Mouse (Mus musculus) forebrain, embryonic 11.5 days (tissue): ENCODE data around the gene Slc25a42. TPM values are rescaled to one million over a fixed set of nuclear protein-coding genes. Genes with fewer than 3 reads are reported as not detected.

Source experiments
- ATAC-seq: fragments of 200-750 bp; cut with Nextera tagmentation; replicated peaks from 2 replicates; pipeline ENCODE4 v1.8.0; 2017; ENCODE audit warnings: moderate TSS enrichment; ENCODE audit not compliant: low FRiP score
- DNase-seq: peaks from one replicate; pipeline ENCODE4 v3.0.0-alpha.2; 2017; ENCODE audit warnings: low spot score
- H3K27ac ChIP-seq: fragments of 300-500 bp; sonication (generic); 2 replicates; pipeline ENCODE4 v1.5.1; 2014; ENCODE audit warnings: low read depth, low read length
- H3K27me3 ChIP-seq: fragments of 300-500 bp; sonication (generic); 2 replicates; pipeline ENCODE4 v1.6.1; 2014; ENCODE audit warnings: mild to moderate bottlenecking, low read length, mixed read lengths; ENCODE audit not compliant: control insufficient read depth, insufficient read depth
- H3K36me3 ChIP-seq: fragments of 300-500 bp; sonication (generic); 2 replicates; pipeline ENCODE4 v1.6.1; 2014; ENCODE audit warnings: mild to moderate bottlenecking, low read length, moderate library complexity, mixed read lengths; ENCODE audit not compliant: control insufficient read depth, insufficient read depth
- H3K4me1 ChIP-seq: fragments of 300-500 bp; sonication (generic); replicated peaks from 2 replicates; pipeline ENCODE4 v1.6.1; 2014; ENCODE audit warnings: low read length, mixed read lengths; ENCODE audit not compliant: control insufficient read depth, insufficient read depth
- H3K4me2 ChIP-seq: fragments of 300-500 bp; sonication (generic); 2 replicates; pipeline ENCODE4 v1.6.1; 2014; ENCODE audit warnings: low read depth, mild to moderate bottlenecking, low read length, moderate library complexity, mixed read lengths; ENCODE audit not compliant: severe bottlenecking
- H3K4me3 ChIP-seq: fragments of 300-500 bp; sonication (generic); 2 replicates; pipeline ENCODE4 v1.5.1; 2014; ENCODE audit warnings: low read depth, low read length
- H3K9ac ChIP-seq: fragments of 300-500 bp; sonication (generic); 2 replicates; pipeline ENCODE4 v1.6.1; 2014; ENCODE audit warnings: low read length
- H3K9me3 ChIP-seq: fragments of 300-500 bp; sonication (generic); 2 replicates; pipeline ENCODE4 v1.6.1; 2016; ENCODE audit warnings: low read length, mixed read lengths; ENCODE audit not compliant: control insufficient read depth
- WGBS: fragments of 180-500 bp; shearing (Covaris S2); extraction: QIAGEN DNeasy Blood & Tissue Kit; methylation state at CpG from one replicate; pipeline ENCODE4 v1.1.7; 2014; 5-methylcytosine and 5-hydroxymethylcytosine counted together
- polyA plus RNA-seq: library from polyadenylated mRNA; unstranded; fragments of >200 nt; fragmentation: Nextera tagmentation; extraction: Ambion mirVana; gene quantifications from 2 replicates; pipeline ENCODE4 v1.2.1, GENCODE M21; 2014

Slc25a42 gene
- polyA plus RNA-seq, 1 experiment from 2014 or later: 1.9 TPM

- H3K4me2 ChIP-seq: peak within 1 kb of the TSS; percentile 58
- no peaks in the 10 kb centered on the region for H3K9me3 ChIP-seq
- no peaks in the 10 kb centered on the region for H3K27me3 ChIP-seq
- H3K4me1 ChIP-seq: 0 out of 2 replicates have a peak, but pooled peaks cover 5% of the 10 kb centered on the region
- WGBS: 2% methylated on average over 27 of the region's 27 CpGs
- ATAC-seq (peak; percentile 93), DNase-seq (peak; percentile 91)
- no peak within 1 kb of the TSS for H3K27ac ChIP-seq
- no peaks in the 10 kb centered on the region; the same call in 1 of the 2 replicates for H3K36me3 ChIP-seq
- H3K4me3 ChIP-seq: peak within 1 kb of the TSS; percentile 49
- peak within 1 kb of the TSS; percentile 68 for H3K9ac ChIP-seq
Measured at GRCm38 (mm10) chr8:70172043-70172681, 39.9 kb downstream of the Slc25a42 start, which contains the start of gene Tmem161a. Gene Tmem161a, plus strand, starts transcription at chr8:70172356.

DNA sequence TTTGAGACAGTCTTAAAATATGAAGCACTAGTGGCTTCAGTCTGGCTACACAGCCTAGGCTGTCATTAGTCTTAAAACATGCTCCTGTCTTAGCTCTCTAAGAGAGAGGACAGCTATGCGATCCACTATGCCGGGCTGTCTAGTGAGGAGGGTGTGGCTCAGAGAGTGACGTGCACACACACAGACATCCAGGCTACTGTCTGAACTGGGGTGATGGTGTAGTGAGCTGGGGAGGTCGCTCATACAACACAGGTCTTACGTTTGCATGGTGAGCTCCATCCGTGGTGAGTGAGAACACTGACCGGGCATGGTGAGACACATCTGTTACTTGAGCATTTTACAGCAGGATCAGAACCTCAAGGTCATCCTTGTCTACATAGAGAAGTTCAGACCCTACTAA lies 40.9 kb downstream of the Slc25a42 start:
- Histone ChIP-seq H3K27ac (no peak overlapping the region), H3K4me1 (0 out of 2 replicates have a peak, but pooled peaks cover 5% of the 10 kb centered on the region), H3K4me2 (no peak overlapping the region), H3K9me3 (no peaks in the 10 kb centered on the region), H3K27me3 (no peaks in the 10 kb centered on the region; the same call in 1 of the 2 replicates), H3K9ac (no peak overlapping the region), H3K4me3 (no peak overlapping the region), H3K36me3 (no peaks in the 10 kb centered on the region; the same call in 1 of the 2 replicates)
- ATAC-seq (no peak), DNase-seq (no peak)
- WGBS: 90% methylated on average over 7 of the region's 7 CpGs

- Histone ChIP-seq H3K4me3 (no peak overlapping the region), H3K4me1 (0 out of 2 replicates have a peak, but pooled peaks cover 5% of the 10 kb centered on the region), H3K4me2 (no peak overlapping the region), H3K9ac (no peak overlapping the region), H3K9me3 (no peaks in the 10 kb centered on the region), H3K27ac (no peak overlapping the region), H3K36me3 (no peaks in the 10 kb centered on the region; the same call in 1 of the 2 replicates), H3K27me3 (peaks cover 4% of the 10 kb centered on the region; the same call in 1 of the 2 replicates)
- no peak for ATAC-seq
- no peak for DNase-seq
- 78% methylated on average over 3 of the region's 3 CpGs for WGBS
Measured at GRCm38 (mm10) chr8:70170748-70171147, 41.4 kb downstream of the Slc25a42 start.

GRCm38 (mm10) chr8:70170116-70170515 lies 42.0 kb downstream of the Slc25a42 start:
- ATAC-seq (no peak), DNase-seq (no peak)
- Histone ChIP-seq H3K4me2 (no peak overlapping the region), H3K4me3 (no peak overlapping the region), H3K9me3 (no peaks in the 10 kb centered on the region), H3K36me3 (no peaks in the 10 kb centered on the region; the same call in 1 of the 2 replicates), H3K27ac (no peak overlapping the region), H3K4me1 (0 out of 2 replicates have a peak, but pooled peaks cover 5% of the 10 kb centered on the region), H3K9ac (no peak overlapping the region), H3K27me3 (peaks cover 9% of the 10 kb centered on the region; the same call in 1 of the 2 replicates)
- 87% methylated on average over 3 of the region's 3 CpGs for WGBS

- peak overlapping the region; percentile 19; the same call in 1 of the 2 replicates for H3K4me3 ChIP-seq
- H3K9me3 ChIP-seq: no peaks in the 10 kb centered on the region
- DNase-seq (peak; percentile 93), ATAC-seq (peak; percentile 87)
- WGBS: 6% methylated on average over 21 of the region's 21 CpGs
- H3K36me3 ChIP-seq: no peaks in the 10 kb centered on the region
- H3K27ac ChIP-seq: no peak overlapping the region
- H3K4me2 ChIP-seq: peak overlapping the region; percentile 44
- H3K4me1 ChIP-seq: no peaks in the 10 kb centered on the region
- H3K27me3 ChIP-seq: peaks cover 9% of the 10 kb centered on the region; the same call in 1 of the 2 replicates
- no peak overlapping the region; the same call in 1 of the 2 replicates for H3K9ac ChIP-seq
Measured at GRCm38 (mm10) chr8:70166504-70167110, 45.5 kb downstream of the Slc25a42 start.

- no peak for ATAC-seq
- 89% methylated on average over 3 of the region's 3 CpGs for WGBS
- H3K27me3 ChIP-seq: peaks cover 9% of the 10 kb centered on the region; the same call in 1 of the 2 replicates
Measured at GRCm38 (mm10) chr8:70163316-70163715, 48.8 kb downstream of the Slc25a42 start.

GRCm38 (mm10) chr8:70160015-70160414 lies 52.1 kb downstream of the Slc25a42 start:
- Histone ChIP-seq H3K9ac (no peak overlapping the region), H3K4me2 (no peak overlapping the region), H3K4me3 (no peak overlapping the region), H3K27me3 (no peaks in the 10 kb centered on the region), H3K9me3 (no peaks in the 10 kb centered on the region), H3K36me3 (no peaks in the 10 kb centered on the region), H3K27ac (no peak overlapping the region), H3K4me1 (peaks cover 4% of the 10 kb centered on the region; the same call in 1 of the 2 replicates)
- DNase-seq: no peak
- ATAC-seq: no peak
- 74% methylated on average over 13 of the region's 13 CpGs for WGBS

More at GRCm38 (mm10) chr8:70163316-70163715, 48.8 kb downstream of the Slc25a42 start:
- no peaks in the 10 kb centered on the region for H3K36me3 ChIP-seq
- H3K4me3 ChIP-seq: no peak overlapping the region
- H3K9me3 ChIP-seq: no peaks in the 10 kb centered on the region
- peaks cover 4% of the 10 kb centered on the region; the same call in 1 of the 2 replicates for H3K4me1 ChIP-seq
- H3K27ac ChIP-seq: no peak overlapping the region
- no peak for DNase-seq
- no peak overlapping the region for H3K4me2 ChIP-seq
- H3K9ac ChIP-seq: no peak overlapping the region

DNA sequence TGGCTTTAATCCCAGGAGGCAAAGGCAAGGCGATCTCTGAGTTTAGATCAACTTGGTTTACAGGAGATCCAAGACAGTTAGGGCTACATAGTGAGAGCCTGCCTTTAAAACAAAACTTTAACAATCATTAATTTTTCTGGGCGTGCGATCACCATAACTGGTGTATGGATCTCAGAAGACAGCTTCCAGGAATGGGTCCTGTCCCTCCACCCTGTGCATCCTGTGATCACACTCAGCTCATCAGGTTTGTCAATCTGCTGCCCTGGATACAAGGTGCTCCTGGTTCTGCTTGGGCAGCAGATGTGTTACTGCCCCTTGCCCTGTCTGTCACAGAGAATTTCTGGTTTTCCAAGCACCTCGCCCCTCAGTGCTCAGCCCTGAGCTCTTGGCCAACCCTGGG lies 52.9 kb downstream of the Slc25a42 start:
- peaks cover 4% of the 10 kb centered on the region; the same call in 1 of the 2 replicates for H3K4me1 ChIP-seq
- H3K9me3 ChIP-seq: no peaks in the 10 kb centered on the region
- no peak for DNase-seq
- H3K27ac ChIP-seq: no peak overlapping the region
- H3K36me3 ChIP-seq: no peaks in the 10 kb centered on the region
- H3K4me2 ChIP-seq: no peak overlapping the region
- H3K9ac ChIP-seq: no peak overlapping the region
- H3K4me3 ChIP-seq: no peak overlapping the region
- no peak for ATAC-seq
- no peaks in the 10 kb centered on the region for H3K27me3 ChIP-seq
- 81% methylated on average over 4 of the region's 4 CpGs for WGBS
